Mouse (Mus musculus) stomach, postnatal 0 days (tissue): ENCODE measurements around the gene Rasl11b. TPM values are rescaled to one million over a fixed set of nuclear protein-coding genes. Genes with fewer than 3 reads are reported as not detected.

Source experiments
- ATAC-seq: fragments of 200-750 bp; cut with Nextera tagmentation; 2 replicates; pipeline ENCODE4 v1.8.0; 2017; ENCODE audit not compliant: low FRiP score, low TSS enrichment
- DNase-seq: peaks from one replicate; pipeline ENCODE4 v3.0.0-alpha.2; 2016; ENCODE audit warnings: low spot score
- H3K27ac ChIP-seq: fragments of 300-500 bp; sonication (generic); replicated peaks from 2 replicates; pipeline ENCODE4 v1.5.1; 2014; ENCODE audit warnings: mild to moderate bottlenecking, control low read depth
- H3K27me3 ChIP-seq: fragments of 300-500 bp; sonication (generic); 2 replicates; pipeline ENCODE4 v1.6.1; 2014; ENCODE audit warnings: low read length; ENCODE audit not compliant: control insufficient read depth, insufficient read depth
- H3K36me3 ChIP-seq: fragments of 300-500 bp; sonication (generic); 2 replicates; pipeline ENCODE4 v1.6.1; 2014; ENCODE audit warnings: low read length, mixed read lengths; ENCODE audit not compliant: control insufficient read depth, insufficient read depth
- H3K4me1 ChIP-seq: fragments of 300-500 bp; sonication (generic); replicated peaks from 2 replicates; pipeline ENCODE4 v1.6.1; 2014; ENCODE audit warnings: antibody characterized with exemption; ENCODE audit not compliant: control insufficient read depth, insufficient read depth
- H3K4me2 ChIP-seq: fragments of 300-500 bp; sonication (generic); replicated peaks from 2 replicates; pipeline ENCODE4 v1.6.1; 2014; ENCODE audit warnings: low read depth, mild to moderate bottlenecking, control low read depth, moderate library complexity
- H3K4me3 ChIP-seq: fragments of 300-500 bp; sonication (generic); 2 replicates; pipeline ENCODE4 v1.5.1; 2014; ENCODE audit warnings: low read depth, low read length, control low read depth
- H3K9ac ChIP-seq: fragments of 300-500 bp; sonication (generic); 2 replicates; pipeline ENCODE4 v1.6.1; 2014; ENCODE audit warnings: mild to moderate bottlenecking, low read length, control low read depth, mixed read lengths
- H3K9me3 ChIP-seq: fragments of 300-500 bp; sonication (generic); 2 replicates; pipeline ENCODE4 v1.6.1; 2016; ENCODE audit warnings: low read length; ENCODE audit not compliant: control insufficient read depth
- CTCF ChIP-seq: IDR thresholded peaks from 2 replicates; pipeline ENCODE4 v1.5.1; 2016; ENCODE audit warnings: antibody characterized with exemption, low read depth, mild to moderate bottlenecking, moderate library complexity
- EP300 ChIP-seq: optimal IDR thresholded peaks from 2 replicates; pipeline ENCODE3; 2016; ENCODE audit warnings: antibody characterized with exemption
- WGBS: fragments of 180-500 bp; shearing (Covaris S2); extraction: QIAGEN DNeasy Blood & Tissue Kit; methylation state at CpG from one replicate; pipeline ENCODE4 v1.1.7; 2014; 5-methylcytosine and 5-hydroxymethylcytosine counted together
- polyA plus RNA-seq: library from polyadenylated mRNA; unstranded; fragments of >200 nt; fragmentation: Nextera tagmentation; extraction: Ambion mirVana; gene quantifications from 2 replicates; pipeline ENCODE4 v1.2.1, GENCODE M21; 2015

Rasl11b gene
- polyA plus RNA-seq, 1 experiment from 2014 or later = 45.0 TPM

GRCm38 (mm10) chr5:74242654-74243053 lies 47.6 kb downstream of the Rasl11b start:
- Histone ChIP-seq H3K27ac (no peak overlapping the region), H3K9me3 (no peaks in the 10 kb centered on the region), H3K27me3 (no peaks in the 10 kb centered on the region), H3K36me3 (no peaks in the 10 kb centered on the region), H3K9ac (no peak overlapping the region), H3K4me3 (no peak overlapping the region), H3K4me2 (no peak overlapping the region), H3K4me1 (peaks cover 7% of the 10 kb centered on the region; the same call in 1 of the 2 replicates)
- TF ChIP-seq EP300 (no peak), CTCF (no peak)
- 34% methylated on average over 3 of the region's 3 CpGs for WGBS
- ATAC-seq = no peak
- DNase-seq = no peak

- DNase-seq (no peak), ATAC-seq (no peak)
- WGBS = 74% methylated on average over 14 of the region's 14 CpGs
- no peak overlapping the region for H3K27ac ChIP-seq
- no peaks in the 10 kb centered on the region for H3K9me3 ChIP-seq
- TF ChIP-seq EP300 (no peak), CTCF (no peak)
- no peaks in the 10 kb centered on the region for H3K36me3 ChIP-seq
- no peak overlapping the region for H3K4me3 ChIP-seq
- peaks cover 7% of the 10 kb centered on the region; the same call in 1 of the 2 replicates for H3K4me1 ChIP-seq
- H3K9ac ChIP-seq = no peak overlapping the region
- no peaks in the 10 kb centered on the region for H3K27me3 ChIP-seq
- H3K4me2 ChIP-seq = no peak overlapping the region
These were observed 49.4 kb downstream of the Rasl11b start for GRCm38 (mm10) chr5:74244406-74245019.

GRCm38 (mm10) chr5:74245641-74246145 lies 50.6 kb downstream of the Rasl11b start:
- Histone ChIP-seq H3K27me3 (no peaks in the 10 kb centered on the region), H3K4me1 (peaks cover 10% of the 10 kb centered on the region; the same call in 1 of the 2 replicates), H3K4me2 (no peak overlapping the region), H3K4me3 (no peak overlapping the region), H3K9ac (no peak overlapping the region), H3K9me3 (no peaks in the 10 kb centered on the region), H3K27ac (no peak overlapping the region), H3K36me3 (no peaks in the 10 kb centered on the region)
- ATAC-seq (no peak), DNase-seq (no peak)
- WGBS = 71% methylated on average over 8 of the region's 8 CpGs
- TF ChIP-seq CTCF (no peak), EP300 (no peak)

DNA sequence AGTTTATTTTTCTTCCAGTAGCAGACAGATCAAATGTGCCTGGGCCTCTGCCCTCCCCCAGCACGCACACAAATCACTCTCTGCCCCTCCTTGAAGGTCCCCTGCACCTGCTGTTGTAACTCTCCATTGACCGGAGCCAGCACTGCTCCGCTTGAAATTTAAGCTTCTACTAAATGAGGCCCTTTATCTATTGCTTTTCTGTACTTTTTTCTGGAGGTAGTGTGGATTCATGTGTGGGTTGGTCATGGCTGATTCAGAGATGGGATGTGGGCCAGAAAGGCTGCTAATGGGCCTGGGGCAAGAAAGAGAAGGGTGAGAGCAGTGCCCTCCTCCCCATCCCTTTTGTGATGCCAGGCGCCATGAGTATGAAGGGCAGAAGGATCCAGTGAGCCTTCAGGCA lies 51.4 kb downstream of the Rasl11b start:
- Histone ChIP-seq H3K4me2 (no peak overlapping the region), H3K4me3 (no peak overlapping the region), H3K9me3 (no peaks in the 10 kb centered on the region), H3K4me1 (peaks cover 10% of the 10 kb centered on the region; the same call in 1 of the 2 replicates), H3K36me3 (no peaks in the 10 kb centered on the region), H3K9ac (no peak overlapping the region), H3K27me3 (no peaks in the 10 kb centered on the region), H3K27ac (no peak overlapping the region)
- 53% methylated on average over 4 of the region's 4 CpGs for WGBS
- ATAC-seq (no peak), DNase-seq (no peak)
- TF ChIP-seq CTCF (no peak), EP300 (no peak)

DNA sequence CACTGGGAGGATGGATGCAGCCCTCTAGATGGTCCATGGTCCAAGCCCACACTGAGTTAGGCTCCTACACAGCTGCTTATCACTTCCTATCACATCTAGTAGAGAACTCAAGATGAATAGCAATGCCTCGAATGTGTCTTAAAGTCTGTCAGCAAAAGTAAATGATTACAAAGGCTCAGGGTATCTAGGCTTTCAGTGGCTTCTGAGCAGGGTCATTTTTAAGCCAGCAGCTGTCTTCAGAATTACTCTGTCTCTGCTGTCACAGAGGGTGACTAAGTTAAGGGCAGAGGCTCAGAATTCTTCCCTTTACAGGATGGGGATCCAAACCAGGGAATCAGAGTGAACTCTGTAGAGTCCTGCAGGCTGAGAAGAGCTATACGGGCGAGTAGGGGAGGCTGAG lies 51.9 kb downstream of the Rasl11b start:
- no peak overlapping the region for H3K27ac ChIP-seq
- DNase-seq (no peak), ATAC-seq (no peak)
- H3K4me3 ChIP-seq = no peak overlapping the region
- H3K27me3 ChIP-seq = no peaks in the 10 kb centered on the region
- 63% methylated on average over 3 of the region's 3 CpGs for WGBS
- H3K9ac ChIP-seq = no peak overlapping the region
- no peak for TF ChIP-seq CTCF
- TF ChIP-seq EP300 = no peak
- no peaks in the 10 kb centered on the region for H3K36me3 ChIP-seq
- no peak overlapping the region for H3K4me2 ChIP-seq
- no peaks in the 10 kb centered on the region for H3K9me3 ChIP-seq
- peaks cover 10% of the 10 kb centered on the region; the same call in 1 of the 2 replicates for H3K4me1 ChIP-seq

Other genes with a start within 250 kb of the Rasl11b start
- gene Usp46, start 126.9 kb upstream of the Rasl11b start, polyA plus RNA-seq = 18.7 and 20.0 TPM in 2 replicates